Mouse (Mus musculus) thymus, postnatal 4 days (tissue): ENCODE data around the gene Tmem243.
"Not testable (repeated sequence)": the region's sequence is repeated elsewhere in the genome, so short reads cannot be mapped to it uniquely, and the experiment has no call there.

Experiments
- DNase-seq: peaks from one replicate; pipeline ENCODE4 v3.0.0; 2021

Tmem243 gene

GRCm38 (mm10) chr5:9107296-9108089, 7.0 kb downstream of the Tmem243 start:
- no peak for DNase-seq

- DNase-seq, result no peak
These were observed 8.0 kb downstream of the Tmem243 start for GRCm38 (mm10) chr5:9108490-9108889.

- DNase-seq, result peak; percentile 69
These were observed 9.1 kb downstream of the Tmem243 start for GRCm38 (mm10) chr5:9109582-9109981.

- DNase-seq, result no peak
These were observed 10.8 kb downstream of the Tmem243 start for GRCm38 (mm10) chr5:9111285-9111684.

- DNase-seq, result peak; percentile 66
These were observed 11.3 kb downstream of the Tmem243 start for GRCm38 (mm10) chr5:9111759-9112158.

GRCm38 (mm10) chr5:9114162-9114561, 13.7 kb downstream of the Tmem243 start:
- DNase-seq, result no peak

- no peak for DNase-seq
These were observed 23.7 kb downstream of the Tmem243 start for GRCm38 (mm10) chr5:9124134-9124533.

- no peak for DNase-seq
These were observed 28.1 kb downstream of the Tmem243 start for GRCm38 (mm10) chr5:9128566-9128965.

- no peak for DNase-seq
These were observed 31.3 kb downstream of the Tmem243 start for GRCm38 (mm10) chr5:9131786-9132185.

GRCm38 (mm10) chr5:9135588-9135987, 35.1 kb downstream of the Tmem243 start:
- no peak for DNase-seq

- no peak for DNase-seq
These were observed 40.3 kb downstream of the Tmem243 start for GRCm38 (mm10) chr5:9140724-9141123.

GRCm38 (mm10) chr5:9142376-9142775, 41.9 kb downstream of the Tmem243 start:
- no peak for DNase-seq

- no peak for DNase-seq
These were observed 48.9 kb downstream of the Tmem243 start for GRCm38 (mm10) chr5:9149273-9149850.

GRCm38 (mm10) chr5:9156746-9157145, 56.3 kb downstream of the Tmem243 start:
- no peak for DNase-seq

GRCm38 (mm10) chr5:9157336-9157735, 56.9 kb downstream of the Tmem243 start:
- no peak for DNase-seq

- DNase-seq, result peak; percentile 79
These were observed 60.5 kb downstream of the Tmem243 start for GRCm38 (mm10) chr5:9160831-9161455.

- DNase-seq, result peak; percentile 93
These were observed 61.1 kb downstream of the Tmem243 start, which contains the start of gene Dmtf1 for GRCm38 (mm10) chr5:9161456-9162041. Gene Dmtf1, minus strand, starts transcription at chr5:9161776.

GRCm38 (mm10) chr5:9162088-9162487, 61.6 kb downstream of the Tmem243 start:
- DNase-seq, result peak; percentile 25

GRCm38 (mm10) chr5:9163411-9163810, 62.9 kb downstream of the Tmem243 start:
- DNase-seq, result no peak

GRCm38 (mm10) chr5:9165151-9165550, 64.7 kb downstream of the Tmem243 start:
- not testable (repeated sequence) for DNase-seq

- no peak for DNase-seq
These were observed 65.9 kb downstream of the Tmem243 start for GRCm38 (mm10) chr5:9166366-9166765.

GRCm38 (mm10) chr5:9169328-9170005, 69.0 kb downstream of the Tmem243 start:
- not testable (repeated sequence) for DNase-seq

- no peak for DNase-seq
These were observed 72.8 kb downstream of the Tmem243 start for GRCm38 (mm10) chr5:9173295-9173694.
